1 mouse cellular context compared by ENCODE assay signal in genomic region chr9:90105462-90105861, GRCm38 (mm10).
TF ChIP-seq lines count a peak whose summit lies in the region.

No protein-coding gene starts in this region.

TF ChIP-seq in MEL, 35 proteins besides CTCF, POLR2A, EP300 and RAD21 (continued from another document):
- TF ChIP-seq JUND (IDR thresholded peaks at IDR 0.05; ENCODE audit: low read depth, low read length) (no peak), ELF1 (IDR thresholded peaks at IDR 0.05; ENCODE audit: low read depth, low read length) (no peak), SMC3 (IDR thresholded peaks at IDR 0.05; ENCODE audit: low read depth, low read length) (no peak), TCF12 (IDR thresholded peaks at IDR 0.05; ENCODE audit: low read depth, low read length) (no peak), MYC (IDR thresholded peaks at IDR 0.05; ENCODE audit: low read depth, low read length) (no peak), CHD2 (IDR thresholded peaks at IDR 0.05; ENCODE audit: low read length) (no peak), POLR2AphosphoS5 (IDR thresholded peaks at IDR 0.05; ENCODE audit: borderline replicate concordance, low read depth, low read length) (no peak), UBTF (IDR thresholded peaks at IDR 0.05; ENCODE audit: borderline replicate concordance, insufficient read depth, low read depth, low read length) (no peak)
